In genomic region chr9:56635498-56636121, GRCm38 (mm10) we compare ENCODE assay signal across 8 mouse cellular contexts.
DNase-seq lines count a peak whose midpoint lies in the region; ATAC-seq lines count a peak whose summit lies in the region.

No protein-coding gene starts in this region.

- H3K36me3 ChIP-seq in forebrain, embryonic 10.5 days (replicated peaks), result no peaks in the 10 kb centered on the region
- H3K36me3 ChIP-seq in stomach, embryonic 14.5 days (ENCODE audit: control insufficient read depth, insufficient read depth, low read length), result no peaks in the 10 kb centered on the region

- peak overlapping the region; percentile 83 for H3K27ac ChIP-seq in forebrain, embryonic 10.5 days
- H3K27ac ChIP-seq in stomach, embryonic 14.5 days (ENCODE audit: low read length), result no peak overlapping the region

- no peak for ATAC-seq in CD4-positive, CD25-positive, alpha-beta regulatory T cell, adult 4 months
- ATAC-seq in stomach, embryonic 14.5 days (ENCODE audit: insufficient number of reproducible peaks, insufficient read depth, low FRiP score, low read depth), result peak; percentile 51

- H3K4me1 ChIP-seq in forebrain, embryonic 10.5 days, result peaks cover 38% of the 10 kb centered on the region
- peaks cover 5% of the 10 kb centered on the region; the same call in 1 of the 2 replicates for H3K4me1 ChIP-seq in stomach, embryonic 14.5 days (ENCODE audit: control insufficient read depth, insufficient read depth, low read length)

- peak overlapping the region; percentile 68 for H3K9ac ChIP-seq in stomach, embryonic 14.5 days (replicated peaks; ENCODE audit: low read depth, low read length)

- peak overlapping the region; percentile 99 for H3K4me2 ChIP-seq in stomach, embryonic 14.5 days (replicated peaks; ENCODE audit: low read depth, low read length)

- under 1% methylated on average over 65 of the region's 68 CpGs for WGBS in forebrain, embryonic 10.5 days
- WGBS in stomach, embryonic 14.5 days, result under 1% methylated on average over 60 of the region's 68 CpGs

- peak; percentile 27 for DNase-seq in CD4-positive, CD25-positive, alpha-beta regulatory T cell, adult 2 months (ENCODE audit: low read depth, low spot score)
- DNase-seq in brain, adult 2 months (ENCODE audit: low read depth, low spot score), result peak; percentile 92
- peak; percentile 52 for DNase-seq in forebrain, embryonic 10.5 days (ENCODE audit: extremely low spot score, low spot score)
- peak; percentile 8 for DNase-seq in heart, postnatal 25 days (ENCODE audit: low spot score)
- peak; percentile 64 to 66 for DNase-seq in layer of hippocampus, postnatal 14 days (ENCODE audit: low spot score in 2 of 2)
- DNase-seq in lung, postnatal 10 days, result peak; percentile 41

- H3K9me3 ChIP-seq in forebrain, embryonic 10.5 days, result no peaks in the 10 kb centered on the region
- no peaks in the 10 kb centered on the region for H3K9me3 ChIP-seq in stomach, embryonic 14.5 days (ENCODE audit: control insufficient read depth, low read depth, low read length)

- H3K27me3 ChIP-seq in forebrain, embryonic 10.5 days (ENCODE audit: poor library complexity, severe bottlenecking), result peaks cover 95% of the 10 kb centered on the region
- 0 out of 2 replicates have a peak, but pooled peaks cover 10% of the 10 kb centered on the region for H3K27me3 ChIP-seq in stomach, embryonic 14.5 days (ENCODE audit: control insufficient read depth, insufficient read depth, low read length)

- H3K4me3 ChIP-seq in forebrain, embryonic 10.5 days, result peak overlapping the region; percentile 76
- peak overlapping the region; percentile 60 for H3K4me3 ChIP-seq in stomach, embryonic 14.5 days (ENCODE audit: low read depth, low read length)

- intact Hi-C loops in heart, postnatal 25 days (cut with DNase I), result loop anchor here (1.0 to 5.0 kb wide), 3 partner anchors 92 to 163 kb away; no protein-coding TSS in a partner anchor

Comparison
In these comparisons a context has a peak if more than half of its experiments do, and no peak if none do; other contexts are left out.
1. DNase-seq: peak in every context shown above with its lines; median percentile 92 in brain, adult 2 months; 65 in layer of hippocampus, postnatal 14 days; 52 in forebrain, embryonic 10.5 days; 41 in lung, postnatal 10 days; 27 in CD4-positive, CD25-positive, alpha-beta regulatory T cell, adult 2 months; 8 in heart, postnatal 25 days.